Mouse (Mus musculus) kidney, adult 8-10 months (tissue): ENCODE data around the gene Eef1akmt3.
"Not testable (repeated sequence)": the region's sequence is repeated elsewhere in the genome, so short reads cannot be mapped to it uniquely, and the experiment has no call there.

Source experiments
- DNase-seq, 2 experiments: peaks; one replicate each; pipeline ENCODE4 v3.0.0; 2022

Eef1akmt3 gene

GRCm38 (mm10) chr10:127070190-127071121, 29.1 kb upstream of the Eef1akmt3 start, which contains the start of gene Tspan31:
Tspan31 (minus strand) TSS chr10:127070264.
- peak; percentile 95 to 97 for DNase-seq

GRCm38 (mm10) chr10:127069281-127070189, 28.2 kb upstream of the Eef1akmt3 start:
- DNase-seq, result no peak

GRCm38 (mm10) chr10:127068360-127069038, 27.2 kb upstream of the Eef1akmt3 start:
- DNase-seq, result no peak

GRCm38 (mm10) chr10:127066519-127067018, 25.3 kb upstream of the Eef1akmt3 start:
- DNase-seq, result no peak

- DNase-seq, result peak in 1 of 2 experiments; percentile 55
These were observed 24.7 kb upstream of the Eef1akmt3 start for GRCm38 (mm10) chr10:127065981-127066380.

- DNase-seq, result no peak
These were observed 22.9 kb upstream of the Eef1akmt3 start for GRCm38 (mm10) chr10:127063913-127064870.

- DNase-seq, result peak; percentile 98 to 99
These were observed 22.0 kb upstream of the Eef1akmt3 start, which contains the start of gene Cdk4 for GRCm38 (mm10) chr10:127063239-127063872. Cdk4 (plus strand) TSS chr10:127063534.

- DNase-seq, result no peak
These were observed 21.2 kb upstream of the Eef1akmt3 start for GRCm38 (mm10) chr10:127062503-127062902.

GRCm38 (mm10) chr10:127062101-127062500, 20.8 kb upstream of the Eef1akmt3 start:
- not testable (repeated sequence) for DNase-seq

- no peak for DNase-seq
These were observed 20.2 kb upstream of the Eef1akmt3 start for GRCm38 (mm10) chr10:127061513-127061912.

GRCm38 (mm10) chr10:127061085-127061484, 19.8 kb upstream of the Eef1akmt3 start:
- DNase-seq, result no peak

- peak; percentile 82 to 86 for DNase-seq
These were observed 18.9 kb upstream of the Eef1akmt3 start, which contains the start of gene March9 for GRCm38 (mm10) chr10:127059968-127060916. March9 (minus strand) TSS chr10:127060184.

GRCm38 (mm10) chr10:127059174-127059967, 18.1 kb upstream of the Eef1akmt3 start:
- DNase-seq, result no peak

GRCm38 (mm10) chr10:127058708-127059107, 17.4 kb upstream of the Eef1akmt3 start:
- DNase-seq, result no peak

- DNase-seq, result peak; percentile 63 to 80
These were observed 16.8 kb upstream of the Eef1akmt3 start for GRCm38 (mm10) chr10:127058161-127058560.

- DNase-seq, result no peak
These were observed 15.2 kb upstream of the Eef1akmt3 start for GRCm38 (mm10) chr10:127056490-127056889.

GRCm38 (mm10) chr10:127055406-127055805, 14.1 kb upstream of the Eef1akmt3 start:
- DNase-seq, result no peak

- DNase-seq, result no peak
These were observed 13.3 kb upstream of the Eef1akmt3 start for GRCm38 (mm10) chr10:127054646-127055045.
